Mouse (Mus musculus) intestine, postnatal 0 days (tissue): ENCODE results near the gene Ift81. TPM values are rescaled to one million over a fixed set of nuclear protein-coding genes. Genes with fewer than 3 reads are reported as not detected.

Experiments used
- ATAC-seq: fragments of 200-750 bp; cut with Nextera tagmentation; 2 replicates; pipeline ENCODE4 v1.8.0; 2017; ENCODE audit warnings: mild to moderate bottlenecking, moderate TSS enrichment, moderate library complexity
- H3K27ac ChIP-seq: fragments of 300-500 bp; sonication (generic); 2 replicates; pipeline ENCODE4 v1.5.1; 2014; ENCODE audit warnings: mild to moderate bottlenecking, low read depth, low read length, moderate library complexity
- H3K27me3 ChIP-seq: fragments of 300-500 bp; sonication (generic); replicated peaks from 2 replicates; pipeline ENCODE4 v1.6.1; 2014; ENCODE audit warnings: low read length, mixed read lengths; ENCODE audit not compliant: control insufficient read depth, insufficient read depth
- H3K36me3 ChIP-seq: fragments of 300-500 bp; sonication (generic); 2 replicates; pipeline ENCODE4 v1.6.1; 2014; ENCODE audit warnings: mild to moderate bottlenecking, moderate library complexity; ENCODE audit not compliant: control insufficient read depth, insufficient read depth
- H3K4me1 ChIP-seq: fragments of 300-500 bp; sonication (generic); replicated peaks from 2 replicates; pipeline ENCODE4 v1.6.1; 2014; ENCODE audit warnings: antibody characterized with exemption, low read length, mixed read lengths; ENCODE audit not compliant: control insufficient read depth, insufficient read depth
- H3K4me2 ChIP-seq: fragments of 300-500 bp; sonication (generic); replicated peaks from 2 replicates; pipeline ENCODE4 v1.6.1; 2014; ENCODE audit warnings: low read depth, mild to moderate bottlenecking, moderate library complexity
- H3K4me3 ChIP-seq: fragments of 300-500 bp; sonication (generic); 2 replicates; pipeline ENCODE4 v1.5.1; 2014; ENCODE audit warnings: low read depth, low read length
- H3K9ac ChIP-seq: fragments of 300-500 bp; sonication (generic); 2 replicates; pipeline ENCODE4 v1.6.1; 2014; ENCODE audit warnings: mild to moderate bottlenecking, low read depth, low read length
- H3K9me3 ChIP-seq: fragments of 300-500 bp; sonication (generic); 2 replicates; pipeline ENCODE4 v1.6.1; 2016; ENCODE audit warnings: mixed run types; ENCODE audit not compliant: control insufficient read depth
- CTCF ChIP-seq: sonication (generic); IDR thresholded peaks from 2 replicates; pipeline ENCODE4 v1.5.1; 2016; ENCODE audit warnings: low read depth, mild to moderate bottlenecking, control low read depth, antibody characterized with exemption, moderate library complexity
- WGBS: fragments of 180-500 bp; shearing (Covaris S2); extraction: QIAGEN DNeasy Blood & Tissue Kit; methylation state at CpG from one replicate; pipeline ENCODE4 v1.1.7; 2014; 5-methylcytosine and 5-hydroxymethylcytosine counted together
- polyA plus RNA-seq: library from polyadenylated mRNA; unstranded; fragments of >200 nt; fragmentation: Nextera tagmentation; extraction: Ambion mirVana; gene quantifications from 2 replicates; pipeline ENCODE4 v1.2.1, GENCODE M21; 2015

Gene Ift81
- polyA plus RNA-seq, 1 experiment from 2014 or later = 11.7 TPM

- no peak for TF ChIP-seq CTCF
- 33% methylated on average over 15 of the region's 15 CpGs for WGBS
- Histone ChIP-seq H3K36me3 (no peaks in the 10 kb centered on the region), H3K9ac (no peak overlapping the region), H3K4me3 (no peak overlapping the region), H3K9me3 (no peaks in the 10 kb centered on the region), H3K27me3 (no peaks in the 10 kb centered on the region), H3K27ac (peak overlapping the region; percentile 47), H3K4me2 (peak overlapping the region; percentile 33; the same call in 1 of the 2 replicates), H3K4me1 (peaks cover 30% of the 10 kb centered on the region; the same call in 1 of the 2 replicates)
- peak; percentile 87 for ATAC-seq
These were observed 87.2 kb downstream of the Ift81 start for GRCm38 (mm10) chr5:122526878-122527730.

- no peak for TF ChIP-seq CTCF
- Histone ChIP-seq H3K9me3 (no peaks in the 10 kb centered on the region), H3K27me3 (no peaks in the 10 kb centered on the region), H3K4me1 (peaks cover 30% of the 10 kb centered on the region; the same call in 1 of the 2 replicates), H3K4me3 (no peak overlapping the region), H3K27ac (peak overlapping the region; percentile 47; the same call in 1 of the 2 replicates), H3K9ac (no peak overlapping the region), H3K36me3 (no peaks in the 10 kb centered on the region), H3K4me2 (peak overlapping the region; percentile 33; the same call in 1 of the 2 replicates)
- 84% methylated on average over 9 of the region's 9 CpGs for WGBS
- no peak for ATAC-seq
These were observed 87.9 kb downstream of the Ift81 start for GRCm38 (mm10) chr5:122526405-122526804.

GRCm38 (mm10) chr5:122525238-122525931, 88.9 kb downstream of the Ift81 start:
- H3K36me3 ChIP-seq = no peaks in the 10 kb centered on the region
- H3K4me1 ChIP-seq = peaks cover 30% of the 10 kb centered on the region; the same call in 1 of the 2 replicates
- WGBS = 63% methylated on average over 14 of the region's 14 CpGs
- H3K4me3 ChIP-seq = no peak overlapping the region
- no peaks in the 10 kb centered on the region for H3K27me3 ChIP-seq
- ATAC-seq = no peak
- H3K9me3 ChIP-seq = no peaks in the 10 kb centered on the region
- 0 out of 2 replicates have a peak overlapping the region, but pooled peaks have one; percentile 30 for H3K27ac ChIP-seq
- no peak overlapping the region; the same call in 1 of the 2 replicates for H3K4me2 ChIP-seq
- no peak for TF ChIP-seq CTCF
- H3K9ac ChIP-seq = 0 out of 2 replicates have a peak overlapping the region, but pooled peaks have one; percentile 7

DNA sequence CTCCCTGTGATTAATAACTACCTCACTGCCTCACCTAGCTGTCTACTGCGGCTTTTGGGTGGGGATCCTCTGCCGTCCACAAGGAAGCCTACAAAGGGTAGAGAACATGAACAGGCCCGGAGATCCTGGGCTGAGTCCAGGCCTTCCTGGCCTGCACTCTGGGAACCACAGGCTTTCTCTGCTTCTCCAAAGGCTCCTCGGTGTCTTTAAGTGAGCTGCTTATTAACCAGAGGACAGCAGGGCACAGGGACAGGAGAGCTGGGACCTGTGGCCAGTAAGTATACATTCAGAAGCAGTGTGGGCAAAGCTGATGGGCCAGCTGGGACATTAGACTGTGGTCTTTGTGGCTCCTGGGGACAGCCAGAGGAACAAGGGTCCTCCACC, 89.5 kb downstream of the Ift81 start:
- TF ChIP-seq CTCF = no peak
- Histone ChIP-seq H3K4me1 (peaks cover 32% of the 10 kb centered on the region; the same call in 1 of the 2 replicates), H3K4me2 (no peak overlapping the region; the same call in 1 of the 2 replicates), H3K4me3 (no peak overlapping the region), H3K27me3 (no peaks in the 10 kb centered on the region), H3K9ac (0 out of 2 replicates have a peak overlapping the region, but pooled peaks have one; percentile 17), H3K36me3 (no peaks in the 10 kb centered on the region), H3K9me3 (no peaks in the 10 kb centered on the region), H3K27ac (peak overlapping the region; percentile 30; the same call in 1 of the 2 replicates)
- WGBS = 30% methylated on average over 4 of the region's 4 CpGs
- no peak for ATAC-seq

DNA sequence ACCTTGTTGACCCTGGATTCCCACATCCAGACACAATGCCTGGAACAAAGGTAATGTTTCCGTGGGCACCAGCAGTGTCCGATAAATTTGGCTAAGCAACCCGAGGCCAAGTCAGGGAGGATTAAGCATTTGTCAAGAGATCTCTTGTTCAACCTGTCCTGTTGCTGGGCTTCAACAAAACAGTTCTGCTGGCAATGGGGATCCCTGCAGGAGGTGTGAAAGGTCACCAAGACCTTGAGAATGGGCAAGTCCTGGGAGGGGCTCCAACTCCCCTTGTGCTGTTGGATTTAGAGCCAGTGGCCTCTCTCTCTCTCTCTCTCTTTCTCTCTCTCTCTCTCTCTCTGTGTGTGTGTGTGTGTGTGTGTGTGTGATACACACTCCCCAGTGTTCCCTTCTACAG, 90.1 kb downstream of the Ift81 start:
- Histone ChIP-seq H3K36me3 (no peaks in the 10 kb centered on the region), H3K9me3 (no peaks in the 10 kb centered on the region), H3K27ac (no peak overlapping the region), H3K27me3 (no peaks in the 10 kb centered on the region), H3K9ac (0 out of 2 replicates have a peak overlapping the region, but pooled peaks have one; percentile 17), H3K4me2 (no peak overlapping the region), H3K4me3 (no peak overlapping the region), H3K4me1 (peaks cover 35% of the 10 kb centered on the region)
- 73% methylated on average over 3 of the region's 3 CpGs for WGBS
- TF ChIP-seq CTCF = no peak
- ATAC-seq = no peak

DNA sequence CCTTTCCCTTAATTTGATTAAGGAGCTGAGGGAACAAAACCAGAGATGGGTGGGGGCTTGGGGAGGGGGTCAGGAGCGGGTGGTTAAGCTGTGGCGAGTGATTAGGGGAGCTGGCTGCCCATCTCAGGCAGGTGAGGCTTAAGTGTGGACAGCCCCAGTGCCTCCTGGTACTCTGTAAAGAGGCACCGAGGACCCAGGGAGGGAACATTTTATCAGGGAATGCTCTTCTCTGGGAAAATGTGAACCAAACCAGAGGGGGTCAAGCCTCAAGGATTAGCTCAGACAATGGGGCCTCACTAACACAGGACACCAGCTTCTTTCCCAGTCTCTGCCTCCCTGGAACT, 93.2 kb downstream of the Ift81 start:
- Histone ChIP-seq H3K9me3 (no peaks in the 10 kb centered on the region), H3K27ac (no peak overlapping the region), H3K4me1 (peaks cover 15% of the 10 kb centered on the region; the same call in 1 of the 2 replicates), H3K27me3 (no peaks in the 10 kb centered on the region), H3K4me2 (no peak overlapping the region), H3K4me3 (no peak overlapping the region), H3K9ac (no peak overlapping the region), H3K36me3 (no peaks in the 10 kb centered on the region)
- ATAC-seq = no peak
- TF ChIP-seq CTCF = no peak
- 77% methylated on average over 3 of the region's 3 CpGs for WGBS
